Comparison of ENCODE assay signal across 8 mouse cellular contexts in the genomic region with DNA sequence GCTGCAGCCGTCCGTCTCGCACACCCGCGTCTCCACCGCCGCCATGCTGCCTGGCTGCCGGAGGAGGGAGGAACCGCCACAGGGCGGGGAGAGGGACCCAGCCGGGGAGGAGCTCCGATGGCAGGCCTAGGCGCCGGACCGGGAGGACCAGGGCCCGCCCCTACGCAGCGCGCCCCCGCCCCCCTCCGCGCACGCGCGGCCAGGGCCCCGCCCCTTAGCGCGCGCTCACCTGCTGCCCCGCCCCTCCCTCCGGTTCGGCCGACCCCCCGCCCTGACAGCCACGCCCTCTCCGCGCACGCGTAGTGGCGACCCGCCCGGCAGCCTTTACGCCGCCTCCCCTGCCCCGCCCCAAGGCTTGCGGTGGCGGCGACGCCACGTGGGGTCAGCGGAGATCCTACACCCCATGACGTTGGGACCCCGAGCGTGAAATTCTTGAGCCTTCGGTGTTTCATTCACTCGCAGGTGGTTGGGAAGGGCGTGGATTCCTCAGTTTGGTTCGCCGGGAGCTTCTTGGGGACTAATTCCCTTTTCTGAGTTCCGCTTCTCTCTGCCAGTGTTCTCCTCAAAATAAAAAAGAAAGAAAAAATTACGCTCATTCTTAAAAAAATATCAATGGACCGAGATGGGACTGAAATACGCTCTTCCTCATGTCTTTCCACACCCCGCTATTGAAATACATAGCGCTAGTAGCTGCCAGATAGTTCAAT. TPM values are rescaled to one million over a fixed set of nuclear protein-coding genes. Genes with fewer than 3 reads are reported as not detected.
DNase-seq lines count a peak whose midpoint lies in the region; ATAC-seq lines count a peak whose summit lies in the region.

A gene (minus strand): TSS at position 189 of the 707 bp plus-strand sequence.

- peaks cover 10% of the 10 kb centered on the region for H3K4me1 ChIP-seq in hindbrain, embryonic 12.5 days

- peak; percentile 97 for DNase-seq in Muller cell, postnatal 12 days (ENCODE audit: inconsistent ontology term)
- peak; percentile 95 for DNase-seq in cerebellum, adult 9-11 months
- DNase-seq in frontal cortex, postnatal 10 days (ENCODE audit: low spot score in 2 of 2): peak; percentile 89 to 92
- peak; percentile 94 for DNase-seq in layer of hippocampus, postnatal 14 days (ENCODE audit: low spot score in 2 of 2)
- DNase-seq in lung, postnatal 14 days: peak; percentile 98
- peak; percentile 93 for DNase-seq in retina, adult 2 months (ENCODE audit: low read depth, low spot score)
- DNase-seq in thymus, postnatal 36 days: peak; percentile 96 to 98

- under 1% methylated on average over 55 of the region's 65 CpGs for WGBS in hindbrain, embryonic 12.5 days

- H3K4me3 ChIP-seq in hindbrain, embryonic 12.5 days: peak within 1 kb of the TSS; percentile 78

- H3K9me3 ChIP-seq in hindbrain, embryonic 12.5 days (replicated peaks): no peaks in the 10 kb centered on the region

- peak within 1 kb of the TSS; percentile 92 for H3K9ac ChIP-seq in hindbrain, embryonic 12.5 days

- peak within 1 kb of the TSS; percentile 81 for H3K27ac ChIP-seq in hindbrain, embryonic 12.5 days

- no peaks in the 10 kb centered on the region for H3K27me3 ChIP-seq in hindbrain, embryonic 12.5 days

- ATAC-seq in hindbrain, embryonic 12.5 days (ENCODE audit: low FRiP score): peak; percentile 98

- H3K36me3 ChIP-seq in hindbrain, embryonic 12.5 days: peaks cover 14% of the 10 kb centered on the region

- H3K4me2 ChIP-seq in hindbrain, embryonic 12.5 days (replicated peaks): peak within 1 kb of the TSS; percentile 82

RNA-seq across cellular contexts. Expression of the gene that starts here (rescaled TPM):
- polyA plus RNA-seq in hindbrain, embryonic 12.5 days (2016; fragmentation: Nextera tagmentation; extraction: Ambion mirVana): 46.4 and 47.5 TPM in 2 replicates
- 10 to 100 TPM; 43.1 to 45.0 TPM for total RNA-seq in layer of hippocampus, postnatal 14 days (2021)

Comparison
In these comparisons a context has a peak if more than half of its experiments do, and no peak if none do; other contexts are left out.
1. Peak in every context shown above with its lines: DNase-seq, ATAC-seq, H3K4me3 ChIP-seq and H3K27ac ChIP-seq.